Mouse (Mus musculus) midbrain, embryonic 12.5 days (tissue): ENCODE results near the gene Rimbp2. TPM values are rescaled to one million over a fixed set of nuclear protein-coding genes. Genes with fewer than 3 reads are reported as not detected.
A peak's percentile ranks its signal among the peaks of the same experiment; 100 is the strongest.

ENCODE experiments used
- ATAC-seq: fragments of 200-750 bp; cut with Nextera tagmentation; 2 replicates; pipeline ENCODE4 v1.8.0; 2017; ENCODE audit warnings: low read depth, moderate TSS enrichment, moderate library complexity; ENCODE audit not compliant: low FRiP score
- H3K27ac ChIP-seq: fragments of 300-500 bp; sonication (generic); replicated peaks from 2 replicates; pipeline ENCODE4 v1.5.1; 2016; ENCODE audit warnings: mild to moderate bottlenecking
- H3K27me3 ChIP-seq: fragments of 300-500 bp; sonication (generic); 2 replicates; pipeline ENCODE4 v1.6.1; 2016; ENCODE audit warnings: mild to moderate bottlenecking
- H3K36me3 ChIP-seq: fragments of 300-500 bp; sonication (generic); 2 replicates; pipeline ENCODE4 v1.6.1; 2016
- H3K4me1 ChIP-seq: fragments of 300-500 bp; sonication (generic); 2 replicates; pipeline ENCODE4 v1.6.1; 2016
- H3K4me2 ChIP-seq: fragments of 300-500 bp; sonication (generic); replicated peaks from 2 replicates; pipeline ENCODE4 v1.6.1; 2016; ENCODE audit warnings: mild to moderate bottlenecking, moderate library complexity
- H3K4me3 ChIP-seq: fragments of 300-500 bp; sonication (generic); 2 replicates; pipeline ENCODE4 v1.5.1; 2016; ENCODE audit warnings: mild to moderate bottlenecking
- H3K9ac ChIP-seq: fragments of 300-500 bp; sonication (generic); replicated peaks from 2 replicates; pipeline ENCODE4 v1.6.1; 2016; ENCODE audit warnings: mild to moderate bottlenecking, moderate library complexity
- H3K9me3 ChIP-seq: fragments of 300-500 bp; sonication (generic); 2 replicates; pipeline ENCODE4 v1.6.1; 2016; ENCODE audit warnings: mild to moderate bottlenecking
- WGBS: fragments of 180-500 bp; shearing (Covaris S2); methylation state at CpG from one replicate; pipeline ENCODE4 v1.1.7; 2016; 5-methylcytosine and 5-hydroxymethylcytosine counted together
- polyA plus RNA-seq: library from polyadenylated mRNA; unstranded; fragments of >200 nt; fragmentation: Nextera tagmentation; extraction: Ambion mirVana; gene quantifications from 2 replicates; pipeline ENCODE4 v1.2.1, GENCODE M21; 2016

Rimbp2 gene
- polyA plus RNA-seq, 1 experiment from 2014 or later = 1.9 TPM

DNA sequence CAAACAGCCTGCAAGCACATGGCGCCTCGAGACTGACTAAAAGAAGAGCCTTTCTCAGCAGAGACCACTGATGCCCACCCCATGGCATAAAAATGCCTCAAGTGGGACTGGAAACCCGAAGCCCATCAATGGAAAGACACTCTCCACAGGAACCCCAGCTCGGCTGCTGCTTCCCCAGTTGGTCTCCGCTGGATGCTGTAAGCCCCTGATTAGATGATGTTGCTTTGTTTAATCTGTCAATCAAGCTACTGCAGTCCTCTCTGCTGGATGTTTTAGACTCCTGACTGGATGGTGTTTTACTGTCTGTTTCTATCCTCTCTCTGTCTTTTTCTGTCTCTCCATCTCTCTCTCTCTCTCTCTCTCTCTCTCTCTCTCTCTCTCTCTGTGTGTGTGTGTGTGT lies 33.2 kb downstream of the Rimbp2 start:
- H3K27ac ChIP-seq = no peak overlapping the region
- peaks cover 7% of the 10 kb centered on the region; the same call in 1 of the 2 replicates for H3K4me1 ChIP-seq
- H3K9me3 ChIP-seq = 0 out of 2 replicates have a peak, but pooled peaks cover 3% of the 10 kb centered on the region
- no peak overlapping the region for H3K4me3 ChIP-seq
- WGBS = 27% methylated on average over 5 of the region's 5 CpGs
- no peak overlapping the region for H3K4me2 ChIP-seq
- H3K9ac ChIP-seq = no peak overlapping the region
- no peak for ATAC-seq
- H3K36me3 ChIP-seq = no peaks in the 10 kb centered on the region
- H3K27me3 ChIP-seq = no peaks in the 10 kb centered on the region

- Histone ChIP-seq H3K4me1 (peaks cover 7% of the 10 kb centered on the region; the same call in 1 of the 2 replicates), H3K27ac (0 out of 2 replicates have a peak overlapping the region, but pooled peaks have one; percentile 7), H3K4me2 (no peak overlapping the region), H3K36me3 (no peaks in the 10 kb centered on the region), H3K9me3 (0 out of 2 replicates have a peak, but pooled peaks cover 3% of the 10 kb centered on the region), H3K27me3 (no peaks in the 10 kb centered on the region), H3K4me3 (no peak overlapping the region), H3K9ac (no peak overlapping the region)
- ATAC-seq = no peak
- 13% methylated on average over 10 of the region's 10 CpGs for WGBS
Measured at GRCm38 (mm10) chr5:128917116-128917959, 35.9 kb downstream of the Rimbp2 start.

GRCm38 (mm10) chr5:128913820-128914219 lies 39.5 kb downstream of the Rimbp2 start:
- Histone ChIP-seq H3K9me3 (0 out of 2 replicates have a peak, but pooled peaks cover 3% of the 10 kb centered on the region), H3K27me3 (no peaks in the 10 kb centered on the region), H3K9ac (no peak overlapping the region), H3K4me3 (no peak overlapping the region), H3K4me2 (no peak overlapping the region), H3K36me3 (no peaks in the 10 kb centered on the region), H3K4me1 (peaks cover 3% of the 10 kb centered on the region; the same call in 1 of the 2 replicates), H3K27ac (no peak overlapping the region)
- 78% methylated on average over 3 of the region's 3 CpGs for WGBS
- no peak for ATAC-seq

- H3K4me3 ChIP-seq = no peak overlapping the region
- H3K4me2 ChIP-seq = no peak overlapping the region
- H3K27ac ChIP-seq = no peak overlapping the region
- H3K4me1 ChIP-seq = no peaks in the 10 kb centered on the region
- no peak overlapping the region for H3K9ac ChIP-seq
- no peaks in the 10 kb centered on the region for H3K36me3 ChIP-seq
- no peak for ATAC-seq
- H3K9me3 ChIP-seq = 0 out of 2 replicates have a peak, but pooled peaks cover 3% of the 10 kb centered on the region
- 93% methylated on average over 3 of the region's 3 CpGs for WGBS
- H3K27me3 ChIP-seq = no peaks in the 10 kb centered on the region
Measured at GRCm38 (mm10) chr5:128912374-128912773, 40.9 kb downstream of the Rimbp2 start.

DNA sequence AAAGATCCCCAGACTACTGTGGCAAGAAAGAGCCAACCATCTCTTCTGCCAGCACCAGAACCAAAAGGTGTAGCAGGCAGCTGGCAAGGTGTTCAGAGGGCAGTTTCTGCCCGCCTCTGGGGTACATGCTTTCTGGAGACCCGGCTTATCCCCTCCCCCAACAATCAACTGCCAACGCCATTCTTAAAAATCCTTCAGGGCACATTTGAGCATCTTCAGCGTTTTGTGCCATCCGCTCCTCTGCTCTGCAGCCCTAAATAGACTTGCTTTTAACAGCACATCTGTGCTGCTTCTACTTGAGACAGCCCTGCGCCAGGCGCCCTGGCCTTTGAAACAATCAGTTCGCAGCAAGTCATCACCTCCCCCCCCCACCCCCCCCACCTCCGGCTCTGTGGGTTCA lies 41.7 kb downstream of the Rimbp2 start:
- Histone ChIP-seq H3K4me2 (no peak overlapping the region), H3K9ac (no peak overlapping the region), H3K36me3 (no peaks in the 10 kb centered on the region), H3K4me3 (no peak overlapping the region), H3K27me3 (no peaks in the 10 kb centered on the region), H3K4me1 (no peaks in the 10 kb centered on the region), H3K27ac (no peak overlapping the region), H3K9me3 (0 out of 2 replicates have a peak, but pooled peaks cover 3% of the 10 kb centered on the region)
- 79% methylated on average over 8 of the region's 9 CpGs for WGBS
- no peak for ATAC-seq

- H3K9ac ChIP-seq = no peak overlapping the region
- no peaks in the 10 kb centered on the region for H3K27me3 ChIP-seq
- H3K36me3 ChIP-seq = no peaks in the 10 kb centered on the region
- H3K9me3 ChIP-seq = no peaks in the 10 kb centered on the region
- H3K27ac ChIP-seq = peak overlapping the region; percentile 31
- ATAC-seq = peak; percentile 78
- H3K4me2 ChIP-seq = no peak overlapping the region
- H3K4me3 ChIP-seq = no peak overlapping the region
- peaks cover 16% of the 10 kb centered on the region for H3K4me1 ChIP-seq
- WGBS = 25% methylated on average over 5 of the region's 5 CpGs
Measured at GRCm38 (mm10) chr5:128904113-128904512, 49.2 kb downstream of the Rimbp2 start.

GRCm38 (mm10) chr5:128903120-128903519 lies 50.2 kb downstream of the Rimbp2 start:
- H3K4me3 ChIP-seq = no peak overlapping the region
- H3K9me3 ChIP-seq = no peaks in the 10 kb centered on the region
- ATAC-seq = no peak
- 64% methylated on average over 12 of the region's 12 CpGs for WGBS
- H3K27ac ChIP-seq = peak overlapping the region; percentile 31
- no peak overlapping the region for H3K4me2 ChIP-seq
- no peaks in the 10 kb centered on the region for H3K27me3 ChIP-seq
- H3K9ac ChIP-seq = no peak overlapping the region
- no peaks in the 10 kb centered on the region for H3K36me3 ChIP-seq
- peaks cover 16% of the 10 kb centered on the region for H3K4me1 ChIP-seq

DNA sequence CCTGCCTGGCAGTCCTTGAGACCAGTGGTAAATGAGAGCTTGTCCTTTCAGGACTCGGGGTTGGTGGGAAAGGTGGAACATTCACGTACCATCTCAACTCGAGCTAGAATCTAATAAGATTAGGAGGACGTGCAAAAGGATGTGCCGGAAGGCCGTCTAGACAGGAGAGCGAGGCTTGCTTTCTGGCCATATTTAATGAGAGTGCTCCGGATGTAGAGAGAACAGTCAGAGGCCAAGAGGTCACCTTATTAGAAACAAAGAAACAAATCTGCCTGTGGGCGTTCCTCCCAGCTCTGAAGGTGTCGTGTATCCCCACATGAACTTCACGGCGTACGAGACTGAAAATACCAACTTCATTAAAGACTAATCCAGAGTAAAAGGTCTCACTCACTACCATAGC lies 53.3 kb downstream of the Rimbp2 start:
- Histone ChIP-seq H3K36me3 (no peaks in the 10 kb centered on the region), H3K27me3 (no peaks in the 10 kb centered on the region), H3K4me3 (no peak overlapping the region), H3K9me3 (no peaks in the 10 kb centered on the region), H3K4me1 (peaks cover 16% of the 10 kb centered on the region), H3K27ac (no peak overlapping the region), H3K4me2 (no peak overlapping the region), H3K9ac (no peak overlapping the region)
- ATAC-seq = no peak
- WGBS = 54% methylated on average over 13 of the region's 13 CpGs

DNA sequence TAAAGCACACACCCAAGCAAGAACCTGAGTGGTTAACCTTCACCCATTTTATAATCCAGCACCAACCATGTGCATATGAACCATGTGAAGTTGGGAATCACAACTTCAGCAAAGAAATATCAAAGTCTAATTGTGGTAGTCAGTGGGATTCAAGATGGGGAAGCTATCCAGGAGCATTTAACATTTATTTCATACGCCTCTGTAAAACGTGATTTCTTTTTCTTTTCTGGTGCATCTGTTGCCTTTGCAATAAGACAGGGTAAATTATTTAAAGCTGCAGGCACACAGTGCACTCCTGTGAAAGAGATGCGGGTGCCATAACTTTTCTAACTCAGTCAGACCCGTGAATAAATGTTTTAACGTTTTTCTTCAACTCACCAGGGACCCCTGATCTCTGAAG lies 58.4 kb downstream of the Rimbp2 start:
- H3K27me3 ChIP-seq = no peaks in the 10 kb centered on the region
- H3K9me3 ChIP-seq = no peaks in the 10 kb centered on the region
- no peak for ATAC-seq
- H3K27ac ChIP-seq = no peak overlapping the region
- H3K4me3 ChIP-seq = no peak overlapping the region
- 86% methylated on average over 5 of the region's 5 CpGs for WGBS
- no peak overlapping the region for H3K4me2 ChIP-seq
- H3K4me1 ChIP-seq = no peaks in the 10 kb centered on the region
- no peaks in the 10 kb centered on the region for H3K36me3 ChIP-seq
- no peak overlapping the region for H3K9ac ChIP-seq

DNA sequence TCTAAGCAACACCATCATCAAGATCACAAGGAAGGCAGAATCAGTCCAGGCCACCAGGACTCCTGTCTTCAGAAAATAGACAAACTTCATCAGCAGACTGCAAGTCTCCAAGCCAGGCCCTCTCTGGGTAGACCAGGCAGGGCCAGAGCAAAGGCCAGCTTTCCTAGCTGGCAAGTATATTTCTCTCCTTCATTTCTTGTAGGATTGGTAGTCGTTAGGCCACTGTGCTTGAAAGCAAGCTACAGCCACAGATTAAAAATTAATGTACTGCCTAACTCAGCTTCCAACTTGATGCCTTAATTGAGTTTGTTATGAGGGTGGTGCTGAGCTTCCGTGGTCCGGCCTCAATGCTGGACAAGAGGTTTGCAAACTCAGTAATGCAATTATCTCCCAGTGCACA lies 65.7 kb downstream of the Rimbp2 start:
- Histone ChIP-seq H3K4me2 (no peak overlapping the region), H3K4me1 (no peaks in the 10 kb centered on the region; the same call in 1 of the 2 replicates), H3K9ac (no peak overlapping the region), H3K27me3 (no peaks in the 10 kb centered on the region), H3K4me3 (no peak overlapping the region), H3K9me3 (no peaks in the 10 kb centered on the region), H3K36me3 (no peaks in the 10 kb centered on the region), H3K27ac (no peak overlapping the region)
- ATAC-seq = no peak
- WGBS = 65% methylated on average over 3 of the region's 3 CpGs

DNA sequence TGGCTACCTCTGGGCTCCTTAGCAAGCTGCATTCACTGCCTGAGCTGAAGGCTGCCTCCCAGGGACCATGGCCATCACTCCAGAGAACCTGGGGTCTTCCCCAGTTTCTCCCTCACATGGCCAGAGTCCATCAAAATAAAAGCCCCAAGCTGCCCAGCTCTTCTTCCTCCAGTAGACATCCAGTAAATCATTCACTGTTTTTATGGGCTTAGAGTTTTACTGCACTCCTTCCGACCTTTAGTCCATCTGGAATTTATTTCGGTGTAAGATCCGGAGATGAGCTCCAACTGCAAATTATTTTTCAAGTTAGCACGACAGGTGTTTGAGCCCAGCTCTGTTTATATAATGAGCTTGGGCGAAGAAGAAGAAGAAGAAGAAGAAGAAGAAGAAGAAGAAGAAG lies 69.0 kb downstream of the Rimbp2 start:
- H3K4me3 ChIP-seq = no peak overlapping the region
- H3K27ac ChIP-seq = no peak overlapping the region
- 87% methylated on average over 5 of the region's 5 CpGs for WGBS
- H3K9me3 ChIP-seq = no peaks in the 10 kb centered on the region
- H3K36me3 ChIP-seq = no peaks in the 10 kb centered on the region
- H3K4me1 ChIP-seq = no peaks in the 10 kb centered on the region; the same call in 1 of the 2 replicates
- H3K9ac ChIP-seq = no peak overlapping the region
- ATAC-seq = no peak
- H3K27me3 ChIP-seq = no peaks in the 10 kb centered on the region
- H3K4me2 ChIP-seq = no peak overlapping the region

GRCm38 (mm10) chr5:128879092-128879491 lies 74.2 kb downstream of the Rimbp2 start:
- 40% methylated on average over 3 of the region's 3 CpGs for WGBS
- H3K4me2 ChIP-seq = no peak overlapping the region
- ATAC-seq = no peak
- no peak overlapping the region for H3K9ac ChIP-seq
- no peaks in the 10 kb centered on the region for H3K9me3 ChIP-seq
- H3K27me3 ChIP-seq = no peaks in the 10 kb centered on the region
- no peak overlapping the region for H3K27ac ChIP-seq
- H3K4me3 ChIP-seq = no peak overlapping the region
- H3K4me1 ChIP-seq = peaks cover 8% of the 10 kb centered on the region
- H3K36me3 ChIP-seq = no peaks in the 10 kb centered on the region
